Mouse (Mus musculus): ENCODE results near the gene Akt1.

The Akt1 gene

DNA sequence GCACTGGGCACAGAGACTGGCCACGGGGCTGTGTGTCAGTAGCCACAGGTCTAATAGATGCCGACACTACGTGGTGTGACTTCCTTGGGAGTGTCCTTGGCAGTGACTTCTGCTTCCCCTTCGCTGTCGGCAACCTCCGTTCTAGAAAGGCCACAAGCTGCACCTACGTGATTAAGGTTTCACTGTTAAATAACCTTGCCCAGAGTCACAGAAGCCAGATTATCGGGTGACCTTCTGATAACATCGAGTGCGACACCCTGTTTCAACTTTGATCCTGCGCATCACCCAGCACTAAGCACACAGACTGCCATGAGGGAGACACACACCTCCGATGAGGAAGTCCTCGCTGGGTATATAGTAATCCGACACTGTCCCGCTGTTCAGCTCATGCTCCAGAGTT lies 13.8 kb upstream of the Akt1 start:
- no peak for DNase-seq (ENCODE audit: low spot score in 2 of 2)

GRCm38 (mm10) chr12:112683351-112683750 lies 8.7 kb upstream of the Akt1 start:
- peak in 1 of 2 experiments; percentile 22 for DNase-seq (ENCODE audit: low spot score in 2 of 2)

GRCm38 (mm10) chr12:112679027-112679996 lies 4.6 kb upstream of the Akt1 start:
- no peak for DNase-seq (ENCODE audit: low spot score in 2 of 2)

DNA sequence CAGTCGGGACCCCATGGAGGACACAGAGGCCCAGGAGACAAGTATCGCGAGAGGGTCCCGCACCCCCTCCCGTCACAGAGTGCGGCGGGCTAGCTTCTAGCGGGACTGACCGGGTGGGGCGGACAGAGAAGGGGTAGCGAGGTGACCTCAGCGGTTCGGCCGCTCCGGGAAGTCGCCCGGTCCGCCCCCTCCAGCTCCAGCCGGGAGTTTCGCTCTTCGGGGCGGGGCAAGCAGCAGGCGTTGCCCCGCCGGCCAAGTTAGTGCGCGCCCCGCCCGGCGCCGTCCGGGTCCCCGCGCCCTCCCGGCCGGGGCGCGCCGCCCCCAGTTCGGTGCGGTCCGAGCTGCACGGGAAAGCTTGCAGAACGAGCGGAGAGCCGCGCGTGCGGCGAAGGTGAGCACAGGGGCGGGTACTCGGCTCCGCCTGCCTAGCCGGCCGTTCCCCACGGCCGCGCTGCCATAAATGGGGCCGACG lies 3.9 kb upstream of the Akt1 start, which contains the start of gene Zbtb42:
Zbtb42 (plus strand) TSS at position 274 of the 472 bp plus-strand sequence.
- peak in 1 of 2 experiments; percentile 24 for DNase-seq (ENCODE audit: low spot score in 2 of 2)

GRCm38 (mm10) chr12:112677943-112678554 lies 3.4 kb upstream of the Akt1 start:
- DNase-seq (ENCODE audit: low spot score in 2 of 2) = no peak

DNA sequence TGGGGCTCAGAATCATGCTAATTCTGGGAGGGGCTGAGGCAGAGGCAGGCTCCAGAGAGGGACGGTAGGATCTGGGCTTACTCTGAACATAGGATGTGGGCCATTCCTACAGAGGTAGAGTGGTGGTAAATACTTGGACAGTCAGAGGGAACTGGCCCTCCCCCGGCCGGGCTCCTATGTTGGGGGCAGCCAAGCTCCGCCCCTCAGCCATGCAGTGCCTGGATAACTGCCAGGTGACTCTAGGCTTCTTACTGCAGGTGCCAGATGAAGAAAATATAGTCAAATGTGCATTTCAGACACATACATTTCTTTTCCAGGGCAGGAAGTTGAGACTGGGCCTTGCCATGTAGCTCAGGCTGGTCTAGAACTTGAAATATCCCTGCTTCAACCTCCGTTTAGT lies 2.4 kb upstream of the Akt1 start:
- DNase-seq (ENCODE audit: low spot score in 2 of 2) = no peak

GRCm38 (mm10) chr12:112675245-112676035 lies 756 bp upstream of the Akt1 start:
- peak; percentile 49 to 81 for DNase-seq (ENCODE audit: low spot score in 2 of 2)

- DNase-seq (ENCODE audit: low spot score in 2 of 2) = peak in 1 of 2 experiments; percentile 49
Observed at GRCm38 (mm10) chr12:112673576-112674091, 1.1 kb downstream of the Akt1 start.

DNA sequence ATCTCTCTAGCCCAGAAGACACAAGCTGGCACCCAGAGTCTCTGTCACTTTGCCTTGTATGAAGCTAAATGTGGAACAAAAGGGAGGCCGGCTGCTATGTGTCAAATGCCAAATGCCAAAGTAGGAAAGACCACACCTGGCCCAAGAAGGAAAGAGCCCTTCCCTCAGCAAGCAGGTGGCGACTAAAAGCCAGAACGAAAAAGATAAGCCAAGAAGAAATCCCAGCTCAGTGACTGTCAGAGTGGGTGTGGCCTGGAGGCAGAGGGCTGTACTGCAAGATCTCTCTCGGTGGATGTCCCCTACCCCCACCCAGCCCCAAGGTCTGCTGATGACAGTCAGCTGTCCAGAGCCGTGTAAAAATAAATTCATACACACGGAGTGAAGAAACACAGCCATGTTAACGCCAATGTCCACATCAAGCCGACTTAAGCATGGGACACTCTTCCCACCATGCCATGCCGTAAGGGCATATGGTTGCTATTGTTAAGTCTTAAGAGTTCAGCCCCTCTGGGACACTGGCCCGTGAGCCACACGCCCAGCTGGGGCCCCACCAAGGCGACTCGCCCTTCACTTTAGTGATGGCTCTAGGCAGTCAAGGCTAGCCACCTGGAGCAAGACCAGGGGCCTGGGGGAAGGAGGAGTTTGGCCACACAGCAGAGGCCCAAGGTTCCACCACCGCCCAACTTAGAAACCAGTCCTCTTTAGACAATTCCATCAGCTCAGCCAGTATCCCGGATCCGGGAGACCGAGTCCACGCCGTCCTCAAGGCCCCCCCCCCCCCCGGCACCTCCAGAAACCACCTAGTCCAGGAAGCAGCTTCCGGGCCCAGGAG lies 1.7 kb downstream of the Akt1 start:
- no peak for DNase-seq (ENCODE audit: low spot score in 2 of 2)

GRCm38 (mm10) chr12:112671891-112672290 lies 2.8 kb downstream of the Akt1 start:
- no peak for DNase-seq (ENCODE audit: low spot score in 2 of 2)

DNA sequence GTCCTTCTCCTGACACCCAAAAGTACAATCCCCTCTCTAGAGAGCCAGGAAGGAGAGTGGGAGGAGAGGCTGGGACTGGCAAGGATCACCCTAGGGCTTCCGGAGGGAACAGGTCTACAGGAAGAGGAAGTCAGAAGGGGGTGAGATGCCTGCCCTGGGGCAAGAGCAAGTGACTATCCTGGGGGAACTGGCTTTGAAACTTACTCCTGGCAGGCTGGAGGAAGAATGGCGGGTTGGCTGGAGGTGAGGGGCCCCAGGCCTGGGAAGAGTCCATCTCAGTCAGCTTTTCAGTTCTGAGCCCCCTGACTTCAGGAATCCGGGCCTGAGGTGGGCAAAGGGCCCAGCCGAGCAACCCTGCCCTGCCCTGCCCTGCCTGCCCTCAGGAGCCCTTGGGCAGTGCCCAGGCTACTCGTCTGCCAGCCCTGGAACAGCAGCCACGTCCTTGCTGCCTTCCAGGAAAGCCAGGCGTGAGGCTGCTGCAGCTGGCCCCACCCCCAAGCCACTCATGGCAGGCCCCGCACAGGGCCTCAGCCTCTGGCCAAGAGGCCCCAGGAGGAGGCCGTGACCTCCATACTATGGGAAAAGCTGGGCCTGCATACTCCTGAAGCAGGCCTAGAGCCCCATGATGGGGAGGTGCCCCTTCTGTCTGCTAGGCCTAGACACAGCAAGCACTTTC lies 3.8 kb downstream of the Akt1 start:
- DNase-seq (ENCODE audit: low spot score in 2 of 2) = no peak

DNA sequence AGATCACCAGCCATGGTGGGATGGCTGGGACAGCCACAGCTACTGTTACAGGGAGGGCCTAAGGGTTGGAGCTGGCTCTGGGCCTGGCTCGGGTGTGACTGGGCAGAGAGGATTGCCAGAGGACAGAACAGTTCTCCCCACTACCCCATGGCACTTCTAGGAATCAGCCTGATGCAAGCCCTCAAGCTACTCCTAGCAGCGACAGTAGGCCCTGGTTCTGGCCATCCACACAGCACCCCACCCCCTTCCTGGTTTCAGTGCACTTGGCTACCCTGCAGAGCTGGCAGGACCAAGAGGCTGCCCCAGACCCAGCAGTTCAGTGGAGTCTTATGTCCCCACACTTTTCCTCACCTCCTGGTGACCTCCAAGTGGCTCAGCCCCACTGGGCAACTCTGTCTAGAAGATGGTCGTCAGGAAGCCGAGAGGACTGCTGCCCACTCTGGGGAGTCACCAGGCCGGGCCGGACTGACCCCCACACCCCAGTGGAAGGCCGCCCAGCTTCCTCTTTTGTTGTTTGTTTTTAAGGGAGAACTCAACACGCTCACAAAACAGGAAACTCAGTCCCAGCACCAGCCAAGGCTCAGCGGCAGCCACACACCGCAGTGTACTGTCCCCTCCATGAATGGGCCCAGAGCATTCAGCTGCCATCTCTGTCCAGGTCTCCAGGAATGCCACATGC lies 6.9 kb downstream of the Akt1 start:
- no peak for DNase-seq (ENCODE audit: low spot score in 2 of 2)

DNA sequence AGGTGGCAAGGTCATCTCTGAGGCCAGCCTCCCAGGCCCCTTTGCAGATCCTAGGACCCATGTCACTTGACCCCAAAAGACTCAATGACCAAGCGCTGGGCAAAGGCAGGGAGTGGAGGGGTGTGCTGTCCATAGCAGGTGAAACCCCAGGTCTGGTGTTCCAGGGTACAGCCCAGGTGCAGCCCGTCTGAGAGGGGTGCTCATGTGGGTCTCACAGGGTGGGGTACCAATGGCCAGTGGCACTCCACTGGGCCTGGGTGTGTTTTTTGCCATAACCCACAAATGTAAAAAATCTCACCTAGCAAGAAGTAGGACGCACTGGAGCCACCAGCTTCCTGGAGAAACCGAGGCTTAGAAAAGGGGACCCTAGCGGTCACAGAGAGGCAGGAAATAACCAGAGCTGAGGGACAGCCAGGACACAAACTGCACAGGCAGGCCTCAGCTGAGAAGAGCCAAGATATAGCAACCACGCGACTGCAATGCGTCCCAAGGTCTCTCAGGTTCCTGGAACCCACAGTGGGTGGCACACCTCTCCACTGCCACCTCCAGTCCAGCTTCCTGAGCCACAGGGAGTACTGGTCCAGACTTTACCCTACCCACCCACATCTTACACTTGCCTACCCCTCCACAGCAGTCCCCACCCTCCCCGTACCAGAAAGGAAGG lies 8.7 kb downstream of the Akt1 start:
- no peak for DNase-seq (ENCODE audit: low spot score in 2 of 2)

DNA sequence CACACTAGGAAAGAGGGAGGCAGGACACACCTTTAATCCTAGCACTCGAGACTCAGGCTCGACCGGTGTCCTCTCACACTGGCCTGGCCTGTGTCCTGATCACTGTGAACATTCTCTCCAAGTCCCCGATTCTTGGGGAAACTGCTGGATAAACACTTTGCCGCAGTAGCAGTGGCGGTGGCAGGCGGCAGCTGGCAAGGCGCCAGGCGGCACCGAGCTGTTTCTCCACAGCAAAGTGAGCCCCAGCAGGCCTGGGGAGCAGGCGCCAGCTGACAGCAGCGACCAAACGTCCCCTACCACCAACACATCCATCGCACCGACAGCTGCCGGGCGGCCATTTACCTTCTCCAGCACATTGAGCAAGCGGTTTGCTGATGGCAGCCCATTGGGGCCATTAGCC lies 9.2 kb downstream of the Akt1 start:
- peak; percentile 70 to 72 for DNase-seq (ENCODE audit: low spot score in 2 of 2)

GRCm38 (mm10) chr12:112664656-112665055 lies 10.0 kb downstream of the Akt1 start:
- no peak for DNase-seq (ENCODE audit: low spot score in 2 of 2)

- no peak for DNase-seq (ENCODE audit: low spot score in 2 of 2)
Observed at GRCm38 (mm10) chr12:112664124-112664523, 10.6 kb downstream of the Akt1 start.

DNA sequence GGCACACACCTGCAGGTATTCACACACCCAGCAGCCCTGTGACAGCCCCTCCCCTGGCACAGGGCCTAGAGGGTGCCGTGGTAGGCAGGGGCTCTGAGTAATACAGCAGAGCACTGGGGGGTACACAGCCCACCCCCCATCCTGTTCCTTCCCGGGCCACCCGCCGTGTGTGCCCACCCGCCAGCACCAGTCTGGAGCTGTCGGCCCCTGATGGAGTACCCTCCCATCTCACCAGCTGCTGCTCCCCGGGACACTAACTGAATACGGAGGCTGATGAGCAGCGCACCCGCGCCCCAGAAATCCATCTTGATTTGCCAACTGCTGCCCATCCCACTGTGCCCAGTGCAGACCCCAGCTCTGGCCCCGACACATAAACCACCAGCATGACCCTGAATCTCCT lies 11.0 kb downstream of the Akt1 start:
- no peak for DNase-seq (ENCODE audit: low spot score in 2 of 2)

- DNase-seq (ENCODE audit: low spot score in 2 of 2) = no peak
Observed at GRCm38 (mm10) chr12:112663303-112663702, 11.4 kb downstream of the Akt1 start.

DNA sequence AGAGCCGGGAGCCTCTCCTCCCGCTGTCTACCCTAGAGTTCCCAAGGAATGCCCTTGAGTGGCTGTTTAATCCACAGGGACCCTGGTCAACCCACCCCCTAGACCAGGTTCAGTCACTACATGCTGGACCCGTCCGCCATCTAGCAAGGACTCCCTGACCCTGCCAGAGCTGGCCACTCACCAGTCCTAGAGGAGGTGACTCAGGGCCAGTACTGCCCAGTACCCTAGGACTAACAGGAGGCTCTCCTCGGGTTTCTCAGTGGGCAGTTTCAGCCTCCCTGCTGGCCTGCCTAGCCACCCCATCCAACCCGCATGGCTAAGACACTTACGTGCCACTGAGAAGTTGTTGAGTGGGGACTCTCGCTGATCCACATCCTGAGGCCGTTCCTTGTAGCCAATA lies 12.8 kb downstream of the Akt1 start:
- DNase-seq (ENCODE audit: low spot score in 2 of 2) = no peak

Data from frontal cortex, postnatal 10 days (tissue).